Mouse (Mus musculus) stomach, postnatal 0 days (tissue): ENCODE data around the gene Chit1. TPM values are rescaled to one million over a fixed set of nuclear protein-coding genes. Genes with fewer than 3 reads are reported as not detected.

Source experiments
- ATAC-seq: fragments of 200-750 bp; cut with Nextera tagmentation; 2 replicates; pipeline ENCODE4 v1.8.0; 2017; ENCODE audit not compliant: low FRiP score, low TSS enrichment
- DNase-seq: peaks from one replicate; pipeline ENCODE4 v3.0.0-alpha.2; 2016; ENCODE audit warnings: low spot score
- H3K27ac ChIP-seq: fragments of 300-500 bp; sonication (generic); replicated peaks from 2 replicates; pipeline ENCODE4 v1.5.1; 2014; ENCODE audit warnings: mild to moderate bottlenecking, control low read depth
- H3K27me3 ChIP-seq: fragments of 300-500 bp; sonication (generic); 2 replicates; pipeline ENCODE4 v1.6.1; 2014; ENCODE audit warnings: low read length; ENCODE audit not compliant: control insufficient read depth, insufficient read depth
- H3K36me3 ChIP-seq: fragments of 300-500 bp; sonication (generic); 2 replicates; pipeline ENCODE4 v1.6.1; 2014; ENCODE audit warnings: low read length, mixed read lengths; ENCODE audit not compliant: control insufficient read depth, insufficient read depth
- H3K4me1 ChIP-seq: fragments of 300-500 bp; sonication (generic); replicated peaks from 2 replicates; pipeline ENCODE4 v1.6.1; 2014; ENCODE audit warnings: antibody characterized with exemption; ENCODE audit not compliant: control insufficient read depth, insufficient read depth
- H3K4me2 ChIP-seq: fragments of 300-500 bp; sonication (generic); replicated peaks from 2 replicates; pipeline ENCODE4 v1.6.1; 2014; ENCODE audit warnings: low read depth, mild to moderate bottlenecking, control low read depth, moderate library complexity
- H3K4me3 ChIP-seq: fragments of 300-500 bp; sonication (generic); 2 replicates; pipeline ENCODE4 v1.5.1; 2014; ENCODE audit warnings: low read depth, low read length, control low read depth
- H3K9ac ChIP-seq: fragments of 300-500 bp; sonication (generic); 2 replicates; pipeline ENCODE4 v1.6.1; 2014; ENCODE audit warnings: mild to moderate bottlenecking, low read length, control low read depth, mixed read lengths
- H3K9me3 ChIP-seq: fragments of 300-500 bp; sonication (generic); 2 replicates; pipeline ENCODE4 v1.6.1; 2016; ENCODE audit warnings: low read length; ENCODE audit not compliant: control insufficient read depth
- CTCF ChIP-seq: IDR thresholded peaks from 2 replicates; pipeline ENCODE4 v1.5.1; 2016; ENCODE audit warnings: antibody characterized with exemption, low read depth, mild to moderate bottlenecking, moderate library complexity
- EP300 ChIP-seq: optimal IDR thresholded peaks from 2 replicates; pipeline ENCODE3; 2016; ENCODE audit warnings: antibody characterized with exemption
- WGBS: fragments of 180-500 bp; shearing (Covaris S2); extraction: QIAGEN DNeasy Blood & Tissue Kit; methylation state at CpG from one replicate; pipeline ENCODE4 v1.1.7; 2014; 5-methylcytosine and 5-hydroxymethylcytosine counted together
- polyA plus RNA-seq: library from polyadenylated mRNA; unstranded; fragments of >200 nt; fragmentation: Nextera tagmentation; extraction: Ambion mirVana; gene quantifications from 2 replicates; pipeline ENCODE4 v1.2.1, GENCODE M21; 2015

Chit1 gene
- polyA plus RNA-seq, 1 experiment from 2014 or later, result 38.5 TPM

GRCm38 (mm10) chr1:134122195-134122594 is 11.2 kb downstream of the Chit1 start:
- Histone ChIP-seq H3K27ac (no peak overlapping the region), H3K4me1 (no peaks in the 10 kb centered on the region), H3K4me2 (no peak overlapping the region), H3K4me3 (no peak overlapping the region), H3K36me3 (no peaks in the 10 kb centered on the region), H3K27me3 (no peaks in the 10 kb centered on the region), H3K9ac (no peak overlapping the region), H3K9me3 (no peaks in the 10 kb centered on the region)
- peak; percentile 66 for DNase-seq
- no peak for TF ChIP-seq EP300
- TF ChIP-seq CTCF, result peak; percentile 76
- 63% methylated on average over 9 of the region's 9 CpGs for whole genome bisulfite sequencing
- no peak for ATAC-seq

- Histone ChIP-seq H3K9ac (no peak overlapping the region), H3K27ac (no peak overlapping the region), H3K4me3 (no peak overlapping the region), H3K4me1 (no peaks in the 10 kb centered on the region), H3K4me2 (no peak overlapping the region), H3K36me3 (no peaks in the 10 kb centered on the region), H3K9me3 (no peaks in the 10 kb centered on the region), H3K27me3 (no peaks in the 10 kb centered on the region)
- TF ChIP-seq CTCF (no peak), EP300 (no peak)
- 52% methylated on average over 11 of the region's 11 CpGs for WGBS
- ATAC-seq, result no peak
- no peak for DNase-seq
Observed at GRCm38 (mm10) chr1:134133316-134133715, 22.3 kb downstream of the Chit1 start.

- TF ChIP-seq EP300, result no peak
- TF ChIP-seq CTCF, result no peak
- Histone ChIP-seq H3K4me2 (no peak overlapping the region), H3K4me1 (no peaks in the 10 kb centered on the region), H3K36me3 (no peaks in the 10 kb centered on the region), H3K9me3 (no peaks in the 10 kb centered on the region), H3K27me3 (no peaks in the 10 kb centered on the region), H3K9ac (no peak overlapping the region), H3K4me3 (no peak overlapping the region), H3K27ac (no peak overlapping the region)
- DNase-seq, result no peak
- ATAC-seq, result no peak
- 65% methylated on average over 3 of the region's 3 CpGs for WGBS
Observed at GRCm38 (mm10) chr1:134136351-134136750, 25.3 kb downstream of the Chit1 start.

GRCm38 (mm10) chr1:134138424-134138823 is 27.4 kb downstream of the Chit1 start:
- 70% methylated on average over 9 of the region's 9 CpGs for WGBS
- Histone ChIP-seq H3K9ac (no peak overlapping the region), H3K9me3 (no peaks in the 10 kb centered on the region), H3K4me2 (no peak overlapping the region), H3K27me3 (no peaks in the 10 kb centered on the region), H3K36me3 (no peaks in the 10 kb centered on the region), H3K4me1 (no peaks in the 10 kb centered on the region), H3K4me3 (no peak overlapping the region), H3K27ac (no peak overlapping the region)
- no peak for DNase-seq
- TF ChIP-seq CTCF (no peak), EP300 (no peak)
- ATAC-seq, result no peak

- WGBS, result 44% methylated on average over 4 of the region's 4 CpGs
- no peak overlapping the region for H3K27ac ChIP-seq
- no peak for ATAC-seq
- H3K4me1 ChIP-seq, result no peaks in the 10 kb centered on the region
- no peak overlapping the region for H3K4me2 ChIP-seq
- no peak for DNase-seq
- no peaks in the 10 kb centered on the region for H3K36me3 ChIP-seq
- no peak for TF ChIP-seq CTCF
- no peak for TF ChIP-seq EP300
- no peak overlapping the region for H3K4me3 ChIP-seq
- H3K9me3 ChIP-seq, result no peaks in the 10 kb centered on the region
- no peak overlapping the region for H3K9ac ChIP-seq
- H3K27me3 ChIP-seq, result no peaks in the 10 kb centered on the region
Observed at GRCm38 (mm10) chr1:134142363-134142794, 31.3 kb downstream of the Chit1 start.

GRCm38 (mm10) chr1:134146066-134146465 is 35.0 kb downstream of the Chit1 start:
- Histone ChIP-seq H3K4me2 (no peak overlapping the region), H3K4me3 (no peak overlapping the region), H3K36me3 (no peaks in the 10 kb centered on the region), H3K27me3 (no peaks in the 10 kb centered on the region), H3K4me1 (no peaks in the 10 kb centered on the region), H3K9ac (no peak overlapping the region), H3K9me3 (no peaks in the 10 kb centered on the region), H3K27ac (no peak overlapping the region)
- DNase-seq, result no peak
- TF ChIP-seq EP300, result no peak
- TF ChIP-seq CTCF, result no peak
- ATAC-seq, result no peak
- WGBS, result 87% methylated on average over 8 of the region's 8 CpGs
